Comparison of ENCODE assay signal across 10 mouse cellular contexts in the genomic region with DNA sequence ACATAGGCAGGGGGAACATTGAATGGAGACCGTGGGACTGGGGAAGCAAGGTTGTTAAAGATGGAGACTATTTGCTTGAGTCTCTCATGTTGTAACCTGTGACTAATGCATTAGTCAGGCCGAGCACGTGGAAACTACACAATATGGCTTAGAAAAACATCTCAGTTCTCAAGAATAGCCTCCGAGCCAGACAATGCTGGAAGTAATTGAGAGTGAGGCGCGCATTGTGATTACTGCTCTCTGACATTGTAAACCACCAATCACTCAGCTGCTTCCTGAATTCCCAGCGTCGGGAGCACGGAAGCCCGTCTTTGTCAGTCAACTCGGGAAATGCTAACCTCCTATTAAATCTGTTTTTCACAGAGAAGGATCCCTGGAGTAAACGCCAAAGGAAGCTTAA. TPM values are rescaled to one million over a fixed set of nuclear protein-coding genes. Genes with fewer than 3 reads are reported as not detected.
A peak's percentile ranks its signal among the peaks of the same experiment; 100 is the strongest.
DNase-seq lines count a peak whose midpoint lies in the region; ATAC-seq and TF ChIP-seq lines count a peak whose summit lies in the region.
"Had no signal": no experiment of that assay in that cellular context is flagged by ENCODE, and none has a peak within 500 bp of the region (broad histone marks: within the 10 kb centered on the region; RNA-seq: fewer than 3 reads in every experiment).

No protein-coding gene starts in this region.

- no peak overlapping the region for H3K27ac ChIP-seq in kidney, postnatal 0 days
- peak overlapping the region; percentile 27; the same call in 1 of the 2 replicates for H3K27ac ChIP-seq in brown adipose tissue, adult 24 weeks (replicated peaks; ENCODE audit: low read depth, low read length)
- H3K27ac ChIP-seq in hindbrain, embryonic 11.5 days (ENCODE audit: low read depth, low read length): no peak overlapping the region
- H3K27ac ChIP-seq in neural tube, embryonic 12.5 days: no peak overlapping the region
- H3K27ac ChIP-seq in intestine, postnatal 0 days (ENCODE audit: low read depth, low read length): no peak overlapping the region

- H3K9me3 ChIP-seq in kidney, postnatal 0 days (replicated peaks; ENCODE audit: low read length): no peaks in the 10 kb centered on the region
- H3K9me3 ChIP-seq in hindbrain, embryonic 11.5 days (ENCODE audit: control insufficient read depth, low read length): no peaks in the 10 kb centered on the region
- H3K9me3 ChIP-seq in neural tube, embryonic 12.5 days: no peaks in the 10 kb centered on the region
- H3K9me3 ChIP-seq in intestine, postnatal 0 days (ENCODE audit: control insufficient read depth): no peaks in the 10 kb centered on the region

- H3K4me2 ChIP-seq in kidney, postnatal 0 days (ENCODE audit: low read length): 0 out of 2 replicates have a peak overlapping the region, but pooled peaks have one; percentile 10
- H3K4me2 ChIP-seq in hindbrain, embryonic 11.5 days (replicated peaks; ENCODE audit: low read depth, low read length): no peak overlapping the region; the same call in 1 of the 2 replicates
- peak overlapping the region; percentile 23 for H3K4me2 ChIP-seq in neural tube, embryonic 12.5 days (replicated peaks)
- H3K4me2 ChIP-seq in intestine, postnatal 0 days (replicated peaks; ENCODE audit: low read depth): no peak overlapping the region

- WGBS in kidney, postnatal 0 days: 11% methylated on average over 12 of the region's 12 CpGs
- 6% methylated on average over 12 of the region's 12 CpGs for WGBS in hindbrain, embryonic 11.5 days
- 2% methylated on average over 12 of the region's 12 CpGs for WGBS in neural tube, embryonic 12.5 days
- WGBS in intestine, postnatal 0 days: 46% methylated on average over 12 of the region's 12 CpGs

- H3K4me3 ChIP-seq in kidney, postnatal 0 days (replicated peaks; ENCODE audit: low read depth, low read length): no peak overlapping the region
- H3K4me3 ChIP-seq in brown adipose tissue, adult 24 weeks (ENCODE audit: insufficient read depth, low read depth, low read length): no peak overlapping the region
- H3K4me3 ChIP-seq in hindbrain, embryonic 11.5 days (ENCODE audit: low read depth, low read length): no peak overlapping the region
- no peak overlapping the region for H3K4me3 ChIP-seq in neural tube, embryonic 12.5 days
- H3K4me3 ChIP-seq in intestine, postnatal 0 days (ENCODE audit: low read depth, low read length): no peak overlapping the region

- no peak overlapping the region for H3K9ac ChIP-seq in kidney, postnatal 0 days (ENCODE audit: low read depth, low read length)
- H3K9ac ChIP-seq in hindbrain, embryonic 11.5 days (ENCODE audit: low read depth, low read length): no peak overlapping the region
- no peak overlapping the region for H3K9ac ChIP-seq in neural tube, embryonic 12.5 days
- no peak overlapping the region for H3K9ac ChIP-seq in intestine, postnatal 0 days (ENCODE audit: low read depth, low read length)

- peaks cover 7% of the 10 kb centered on the region; the same call in 1 of the 2 replicates for H3K4me1 ChIP-seq in kidney, postnatal 0 days (replicated peaks; ENCODE audit: insufficient read depth, low read length)
- no peaks in the 10 kb centered on the region for H3K4me1 ChIP-seq in brown adipose tissue, adult 24 weeks (ENCODE audit: control insufficient read depth, insufficient read depth, insufficient read length, low read length)
- no peaks in the 10 kb centered on the region; the same call in 1 of the 2 replicates for H3K4me1 ChIP-seq in hindbrain, embryonic 11.5 days (replicated peaks; ENCODE audit: control insufficient read depth, insufficient read depth, low read length)
- H3K4me1 ChIP-seq in neural tube, embryonic 12.5 days: peaks cover 9% of the 10 kb centered on the region
- H3K4me1 ChIP-seq in intestine, postnatal 0 days (replicated peaks; ENCODE audit: control insufficient read depth, insufficient read depth, low read length): no peaks in the 10 kb centered on the region

- no peaks in the 10 kb centered on the region for H3K36me3 ChIP-seq in kidney, postnatal 0 days (ENCODE audit: insufficient read depth, low read length)
- H3K36me3 ChIP-seq in hindbrain, embryonic 11.5 days (ENCODE audit: control insufficient read depth, insufficient read depth, low read length): no peaks in the 10 kb centered on the region
- no peaks in the 10 kb centered on the region for H3K36me3 ChIP-seq in neural tube, embryonic 12.5 days
- no peaks in the 10 kb centered on the region for H3K36me3 ChIP-seq in intestine, postnatal 0 days (ENCODE audit: control insufficient read depth, insufficient read depth)

- H3K27me3 ChIP-seq in kidney, postnatal 0 days (ENCODE audit: insufficient read depth, low read length): no peaks in the 10 kb centered on the region
- no peaks in the 10 kb centered on the region for H3K27me3 ChIP-seq in hindbrain, embryonic 11.5 days (ENCODE audit: control insufficient read depth, insufficient read depth, low read length)
- no peaks in the 10 kb centered on the region for H3K27me3 ChIP-seq in neural tube, embryonic 12.5 days (replicated peaks)
- no peaks in the 10 kb centered on the region for H3K27me3 ChIP-seq in intestine, postnatal 0 days (replicated peaks; ENCODE audit: control insufficient read depth, insufficient read depth, low read length)

- DNase-seq in kidney, postnatal 0 days (ENCODE audit: low spot score): peak; percentile 70
- no peak for DNase-seq in kidney, adult 18-20 months
- peak; percentile 63 for DNase-seq in hindbrain, embryonic 11.5 days (ENCODE audit: low spot score)
- no peak for DNase-seq in layer of hippocampus, postnatal 25 days (ENCODE audit: extremely low spot score in 1 of 2, low spot score in 1 of 2)
- DNase-seq in cerebellum, postnatal 25 days: no peak
- DNase-seq: heart, postnatal 14 days had no signal

- no peak for TF ChIP-seq CTCF in kidney, postnatal 0 days (IDR thresholded peaks at IDR 0.05; ENCODE audit: low read depth)
- TF ChIP-seq CTCF in intestine, postnatal 0 days (IDR thresholded peaks at IDR 0.05; ENCODE audit: low read depth): no peak

- no peak for ATAC-seq in kidney, postnatal 0 days (replicated peaks; ENCODE audit: low FRiP score, low read depth)
- ATAC-seq in hindbrain, embryonic 11.5 days (ENCODE audit: low FRiP score): peak; percentile 78
- peak; percentile 52; the same call in 1 of the 2 replicates for ATAC-seq in neural tube, embryonic 12.5 days (ENCODE audit: low FRiP score, low read depth)
- no peak for ATAC-seq in intestine, postnatal 0 days

RNA-seq across cellular contexts. Expression of a gene that starts 48.6 kb away (rescaled TPM):
- polyA plus RNA-seq in kidney, postnatal 0 days (2015; fragmentation: Nextera tagmentation; extraction: Ambion mirVana): not detected in 2 replicates
- polyA plus RNA-seq in brown adipose tissue, adult 24 weeks (2012; ENCODE audit: insufficient read depth, insufficient read length, missing spikeins): not detected in 2 replicates
- not detected in 2 replicates for polyA plus RNA-seq in hindbrain, embryonic 11.5 days (2014; fragmentation: Nextera tagmentation; extraction: Ambion mirVana)
- not detected in 2 replicates for polyA plus RNA-seq in neural tube, embryonic 12.5 days (2016; fragmentation: Nextera tagmentation; extraction: Ambion mirVana)
- not detected for total RNA-seq in layer of hippocampus, postnatal 25 days (2021)
- not detected in 2 replicates for polyA plus RNA-seq in intestine, postnatal 0 days (2015; fragmentation: Nextera tagmentation; extraction: Ambion mirVana)
- total RNA-seq: heart, postnatal 14 days; monocyte, adult 5-6 weeks had no signal

Comparison
In these comparisons a context has a peak if more than half of its experiments do, and no peak if none do; other contexts are left out.
1. DNase-seq: peak in kidney, postnatal 0 days (single experiment) and hindbrain, embryonic 11.5 days (single experiment); none in kidney, adult 18-20 months (single experiment), layer of hippocampus, postnatal 25 days (0 of 2) and cerebellum, postnatal 25 days (0 of 2).
2. ATAC-seq: peak in hindbrain, embryonic 11.5 days (single experiment) and neural tube, embryonic 12.5 days (single experiment); none in kidney, postnatal 0 days (single experiment) and intestine, postnatal 0 days (single experiment).
3. H3K4me2 ChIP-seq: peak in kidney, postnatal 0 days (single experiment) and neural tube, embryonic 12.5 days (single experiment); none in hindbrain, embryonic 11.5 days (single experiment) and intestine, postnatal 0 days (single experiment).